Mouse (Mus musculus): Measurements from ENCODE around the gene Taar7a. TPM values are rescaled to one million over a fixed set of nuclear protein-coding genes. Genes with fewer than 3 reads are reported as not detected.

Gene Taar7a
- total and polyA plus RNA-seq, 2 experiments from 2014 or later = not detected

DNA sequence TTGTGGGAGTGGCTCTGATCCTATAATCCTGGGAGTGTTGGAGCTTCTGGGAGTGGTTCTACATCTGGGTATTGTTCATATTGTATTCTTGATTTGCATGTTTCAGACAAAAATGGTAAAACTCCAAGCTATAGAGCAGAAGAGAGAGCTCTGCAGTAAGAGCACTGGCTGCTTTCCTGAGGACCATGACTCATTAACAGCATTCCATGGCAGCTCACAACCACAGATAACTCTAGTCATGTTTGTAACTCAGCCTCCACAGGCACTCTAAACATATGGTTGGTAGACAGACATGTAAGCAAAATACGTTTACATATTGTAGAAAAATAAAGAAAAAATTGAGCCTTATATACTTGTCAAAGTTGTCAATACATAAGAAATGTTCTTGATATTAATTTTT, 13.2 kb upstream of the Taar7a start:
- Histone ChIP-seq H3K27ac (no peak overlapping the region), H3K4me1 (ENCODE audit: insufficient read depth, low read length) (no peaks in the 10 kb centered on the region), H3K4me2 (ENCODE audit: low read depth, low read length) (no peak overlapping the region), H3K4me3 (ENCODE audit: low read length) (no peak overlapping the region), H3K9ac (replicated peaks; ENCODE audit: low read length) (no peak overlapping the region), H3K27me3 (ENCODE audit: insufficient read depth, low read length) (no peaks in the 10 kb centered on the region), H3K9me3 (ENCODE audit: low read length) (no peaks in the 10 kb centered on the region), H3K36me3 (ENCODE audit: insufficient read depth, low read length) (no peaks in the 10 kb centered on the region)
- TF ChIP-seq CTCF (IDR thresholded peaks at IDR 0.05; ENCODE audit: low read depth) = no peak
- DNase-seq (ENCODE audit: low spot score) = no peak
- WGBS = 74% methylated on average over 1 of the region's 1 CpGs
- no peak for ATAC-seq

DNA sequence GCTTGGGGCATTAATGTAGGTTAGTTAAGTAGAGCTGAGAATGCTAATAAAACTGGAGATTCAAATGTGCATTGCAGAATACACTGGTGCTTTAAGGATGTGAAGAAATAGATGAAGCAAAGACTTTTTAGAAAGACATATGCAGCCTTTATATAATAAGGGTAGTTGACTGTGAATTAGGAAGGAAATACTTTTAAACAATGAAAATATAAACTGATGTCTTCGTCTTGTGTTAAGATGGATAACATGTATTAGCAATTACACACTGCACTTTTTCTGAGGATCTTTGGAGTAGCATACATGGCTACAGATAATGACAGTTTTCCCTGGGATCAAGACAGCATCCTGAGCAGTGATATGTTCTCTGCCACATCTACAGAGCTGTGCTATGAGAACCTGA, 6.4 kb upstream of the Taar7a start, which contains the start of gene Taar7b:
Taar7b (plus strand) TSS at position 301 of the 400 bp plus-strand sequence.
- H3K36me3 ChIP-seq (ENCODE audit: insufficient read depth, low read length) = no peaks in the 10 kb centered on the region
- H3K27me3 ChIP-seq (ENCODE audit: insufficient read depth, low read length) = no peaks in the 10 kb centered on the region
- WGBS = 95% methylated on average over 1 of the region's 1 CpGs
- no peaks in the 10 kb centered on the region for H3K4me1 ChIP-seq (ENCODE audit: insufficient read depth, low read length)
- no peak for TF ChIP-seq CTCF (IDR thresholded peaks at IDR 0.05; ENCODE audit: low read depth)
- H3K4me2 ChIP-seq (ENCODE audit: low read depth, low read length) = no peak within 1 kb of the TSS
- H3K4me3 ChIP-seq (ENCODE audit: low read length) = no peak within 1 kb of the TSS
- ATAC-seq = no peak
- no peak for DNase-seq (ENCODE audit: low spot score)
- no peaks in the 10 kb centered on the region for H3K9me3 ChIP-seq (ENCODE audit: low read length)
- H3K27ac ChIP-seq = no peak within 1 kb of the TSS
- H3K9ac ChIP-seq (replicated peaks; ENCODE audit: low read length) = no peak within 1 kb of the TSS

DNA sequence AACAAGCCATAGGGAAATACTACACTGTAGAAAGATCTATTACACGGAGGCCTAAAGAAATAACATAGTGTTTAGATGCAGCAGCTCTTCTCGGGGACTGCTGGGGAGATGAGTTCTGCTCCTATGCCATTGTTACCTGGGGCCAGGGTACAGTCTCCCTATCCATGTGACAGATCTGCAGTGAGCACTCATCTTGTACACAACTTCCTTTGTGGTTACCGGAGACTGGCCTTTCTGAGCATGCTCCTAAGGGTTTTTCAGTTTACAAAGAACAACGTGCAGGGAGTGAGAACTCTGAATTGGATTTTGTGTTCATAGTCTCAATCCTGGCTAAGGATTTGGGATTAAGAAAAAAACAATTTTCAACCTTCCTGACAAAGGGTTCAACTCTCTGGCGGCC, 6.9 kb downstream of the Taar7a start:
- DNase-seq (ENCODE audit: low spot score) (no peak), ATAC-seq (no peak)
- Histone ChIP-seq H3K4me1 (ENCODE audit: insufficient read depth, low read length) (no peaks in the 10 kb centered on the region), H3K27me3 (ENCODE audit: insufficient read depth, low read length) (no peaks in the 10 kb centered on the region), H3K27ac (no peak overlapping the region), H3K4me3 (ENCODE audit: low read length) (no peak overlapping the region), H3K4me2 (ENCODE audit: low read depth, low read length) (no peak overlapping the region), H3K9ac (replicated peaks; ENCODE audit: low read length) (no peak overlapping the region), H3K9me3 (ENCODE audit: low read length) (no peaks in the 10 kb centered on the region), H3K36me3 (ENCODE audit: insufficient read depth, low read length) (no peaks in the 10 kb centered on the region)
- TF ChIP-seq CTCF (IDR thresholded peaks at IDR 0.05; ENCODE audit: low read depth) = no peak
- WGBS = 78% methylated on average over 5 of the region's 5 CpGs

DNA sequence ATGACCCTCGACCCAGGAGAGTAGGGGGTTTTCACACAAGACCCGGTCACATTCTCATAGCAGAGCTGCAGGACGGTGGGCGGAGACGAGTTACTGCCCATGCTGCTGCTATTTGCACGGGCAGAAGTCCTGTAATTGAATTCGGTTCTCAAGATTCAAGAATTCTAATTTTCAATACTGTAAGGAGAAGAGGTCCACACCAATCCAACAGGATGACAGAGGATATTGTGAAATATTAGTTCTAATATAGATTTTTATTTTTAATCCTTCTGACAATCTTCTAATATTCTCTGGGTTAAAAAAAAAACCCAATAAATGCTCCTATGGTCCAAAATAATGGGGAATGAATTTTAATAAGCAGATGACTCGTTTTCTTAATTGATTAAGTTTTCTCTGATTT, 7.7 kb downstream of the Taar7a start, which contains the start of gene Taar6:
Taar6 (minus strand) TSS at position 101 of the 400 bp plus-strand sequence.
- 70% methylated on average over 8 of the region's 8 CpGs for WGBS
- ATAC-seq = no peak
- no peak for TF ChIP-seq CTCF (IDR thresholded peaks at IDR 0.05; ENCODE audit: low read depth)

DNA sequence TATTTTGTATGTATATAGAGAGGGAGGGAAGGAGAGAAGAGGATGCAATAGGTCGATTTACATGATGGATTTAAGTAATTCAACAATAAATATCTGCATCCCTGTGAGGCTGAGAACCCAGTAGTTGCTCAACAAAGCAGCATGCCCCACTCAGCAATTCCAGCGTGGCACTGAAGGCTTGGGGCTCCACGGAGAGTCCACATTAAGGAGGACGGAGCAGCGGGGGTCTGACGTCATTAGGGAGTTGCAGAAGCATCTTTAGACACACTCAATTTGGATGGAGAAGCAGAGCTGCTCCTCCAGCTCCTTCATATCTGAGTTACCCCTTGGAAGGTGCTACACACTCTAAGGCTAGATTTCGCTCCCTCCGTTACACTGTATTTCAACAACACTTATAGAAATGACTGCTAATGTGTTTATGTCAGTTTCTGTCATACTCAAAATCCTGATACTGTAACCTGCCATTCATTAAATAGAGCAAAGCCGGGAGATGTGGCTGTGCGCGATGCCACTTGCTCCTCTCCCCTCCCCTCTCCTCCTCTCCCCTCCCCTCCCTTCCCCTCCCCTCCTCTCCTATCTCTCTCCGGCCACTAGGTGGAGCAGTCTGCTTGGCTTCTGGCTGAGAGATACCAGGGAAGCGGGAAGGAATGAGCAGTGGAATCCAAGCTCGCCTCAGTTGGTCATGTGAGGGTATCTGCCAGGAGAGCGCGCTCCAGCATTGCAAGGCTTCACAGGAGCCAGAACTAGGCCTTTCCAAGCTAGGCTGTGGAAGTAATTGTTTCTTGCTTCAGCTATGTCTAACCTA, 14.2 kb downstream of the Taar7a start:
- Histone ChIP-seq H3K4me1 (ENCODE audit: insufficient read depth, low read length) (no peaks in the 10 kb centered on the region), H3K27me3 (ENCODE audit: insufficient read depth, low read length) (no peaks in the 10 kb centered on the region), H3K36me3 (ENCODE audit: insufficient read depth, low read length) (no peaks in the 10 kb centered on the region), H3K9ac (replicated peaks; ENCODE audit: low read length) (no peak overlapping the region), H3K4me3 (ENCODE audit: low read length) (no peak overlapping the region), H3K9me3 (ENCODE audit: low read length) (no peaks in the 10 kb centered on the region), H3K27ac (no peak overlapping the region), H3K4me2 (ENCODE audit: low read depth, low read length) (no peak overlapping the region)
- peak; percentile 84 for DNase-seq (ENCODE audit: low spot score)
- peak; percentile 89 for ATAC-seq
- peak; percentile 87 for TF ChIP-seq CTCF (IDR thresholded peaks at IDR 0.05; ENCODE audit: low read depth)
- 41% methylated on average over 16 of the region's 16 CpGs for WGBS

More for the DNA sequence above, 7.7 kb downstream of the Taar7a start, which contains the start of gene Taar6:
- Histone ChIP-seq H3K9me3 (ENCODE audit: low read length) (no peaks in the 10 kb centered on the region), H3K27ac (no peak within 1 kb of the TSS), H3K9ac (replicated peaks; ENCODE audit: low read length) (no peak within 1 kb of the TSS), H3K27me3 (ENCODE audit: insufficient read depth, low read length) (no peaks in the 10 kb centered on the region), H3K4me3 (ENCODE audit: low read length) (no peak within 1 kb of the TSS), H3K4me1 (ENCODE audit: insufficient read depth, low read length) (no peaks in the 10 kb centered on the region), H3K36me3 (ENCODE audit: insufficient read depth, low read length) (no peaks in the 10 kb centered on the region), H3K4me2 (ENCODE audit: low read depth, low read length) (no peak within 1 kb of the TSS)
- no peak for DNase-seq (ENCODE audit: low spot score)

DNA sequence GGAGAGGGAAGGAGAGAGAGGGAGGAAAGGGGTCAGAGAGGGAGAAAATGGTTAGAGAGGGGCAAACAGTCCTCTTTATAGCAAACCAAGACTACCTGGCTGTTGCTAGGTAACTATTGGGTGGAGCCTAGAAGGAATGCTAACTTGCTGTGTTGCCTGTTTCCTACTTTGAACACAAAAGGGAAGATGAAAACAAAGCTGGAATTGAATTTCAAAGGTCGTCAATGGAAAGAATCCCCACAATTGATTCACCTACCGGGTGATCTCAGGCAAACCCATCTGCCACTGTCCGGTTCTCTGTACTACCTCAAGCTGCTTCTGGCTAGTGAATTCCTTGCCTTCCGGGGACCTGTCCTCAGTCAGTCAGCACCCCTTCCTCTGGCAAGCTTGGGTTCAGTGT, 15.3 kb downstream of the Taar7a start:
- ATAC-seq (no peak), DNase-seq (ENCODE audit: low spot score) (no peak)
- Histone ChIP-seq H3K4me2 (ENCODE audit: low read depth, low read length) (no peak overlapping the region), H3K36me3 (ENCODE audit: insufficient read depth, low read length) (no peaks in the 10 kb centered on the region), H3K4me3 (ENCODE audit: low read length) (no peak overlapping the region), H3K4me1 (ENCODE audit: insufficient read depth, low read length) (no peaks in the 10 kb centered on the region), H3K9ac (replicated peaks; ENCODE audit: low read length) (no peak overlapping the region), H3K27me3 (ENCODE audit: insufficient read depth, low read length) (no peaks in the 10 kb centered on the region), H3K9me3 (ENCODE audit: low read length) (no peaks in the 10 kb centered on the region), H3K27ac (no peak overlapping the region)
- TF ChIP-seq CTCF (IDR thresholded peaks at IDR 0.05; ENCODE audit: low read depth) = no peak
- 40% methylated on average over 4 of the region's 4 CpGs for WGBS

DNA sequence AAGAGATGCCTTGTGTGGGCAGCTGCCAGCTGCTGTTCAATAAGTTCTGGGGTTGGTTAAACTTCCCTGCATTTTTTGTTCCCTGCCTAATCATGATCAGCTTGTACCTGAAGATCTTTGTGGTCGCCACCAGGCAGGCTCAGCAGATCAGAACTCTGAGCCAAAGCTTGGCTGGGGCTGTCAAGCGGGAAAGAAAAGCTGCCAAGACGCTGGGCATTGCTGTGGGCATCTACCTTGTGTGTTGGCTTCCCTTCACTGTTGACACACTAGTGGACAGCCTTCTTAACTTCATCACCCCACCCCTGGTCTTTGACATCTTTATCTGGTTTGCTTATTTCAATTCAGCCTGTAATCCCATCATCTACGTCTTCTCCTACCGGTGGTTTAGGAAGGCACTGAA, 22.0 kb downstream of the Taar7a start:
- Histone ChIP-seq H3K27me3 (ENCODE audit: insufficient read depth, low read length) (no peaks in the 10 kb centered on the region), H3K4me3 (ENCODE audit: low read length) (no peak overlapping the region), H3K36me3 (ENCODE audit: insufficient read depth, low read length) (no peaks in the 10 kb centered on the region), H3K4me1 (ENCODE audit: insufficient read depth, low read length) (no peaks in the 10 kb centered on the region), H3K27ac (no peak overlapping the region), H3K9me3 (ENCODE audit: low read length) (no peaks in the 10 kb centered on the region), H3K9ac (replicated peaks; ENCODE audit: low read length) (no peak overlapping the region), H3K4me2 (ENCODE audit: low read depth, low read length) (no peak overlapping the region)
- 76% methylated on average over 5 of the region's 5 CpGs for WGBS
- no peak for ATAC-seq
- TF ChIP-seq CTCF (IDR thresholded peaks at IDR 0.05; ENCODE audit: low read depth) = no peak
- DNase-seq (ENCODE audit: low spot score) = no peak

Data from hindbrain, postnatal 0 days (tissue).